Mouse (Mus musculus) forebrain, embryonic 11.5 days (tissue): ENCODE measurements around the gene Decr2. TPM values are rescaled to one million over a fixed set of nuclear protein-coding genes. Genes with fewer than 3 reads are reported as not detected.

Source experiments
- ATAC-seq: fragments of 200-750 bp; cut with Nextera tagmentation; replicated peaks from 2 replicates; pipeline ENCODE4 v1.8.0; 2017; ENCODE audit warnings: moderate TSS enrichment; ENCODE audit not compliant: low FRiP score
- DNase-seq: peaks from one replicate; pipeline ENCODE4 v3.0.0-alpha.2; 2017; ENCODE audit warnings: low spot score
- H3K27ac ChIP-seq: fragments of 300-500 bp; sonication (generic); 2 replicates; pipeline ENCODE4 v1.5.1; 2014; ENCODE audit warnings: low read depth, low read length
- H3K27me3 ChIP-seq: fragments of 300-500 bp; sonication (generic); 2 replicates; pipeline ENCODE4 v1.6.1; 2014; ENCODE audit warnings: mild to moderate bottlenecking, low read length, mixed read lengths; ENCODE audit not compliant: control insufficient read depth, insufficient read depth
- H3K36me3 ChIP-seq: fragments of 300-500 bp; sonication (generic); 2 replicates; pipeline ENCODE4 v1.6.1; 2014; ENCODE audit warnings: mild to moderate bottlenecking, low read length, moderate library complexity, mixed read lengths; ENCODE audit not compliant: control insufficient read depth, insufficient read depth
- H3K4me1 ChIP-seq: fragments of 300-500 bp; sonication (generic); replicated peaks from 2 replicates; pipeline ENCODE4 v1.6.1; 2014; ENCODE audit warnings: low read length, mixed read lengths; ENCODE audit not compliant: control insufficient read depth, insufficient read depth
- H3K4me2 ChIP-seq: fragments of 300-500 bp; sonication (generic); 2 replicates; pipeline ENCODE4 v1.6.1; 2014; ENCODE audit warnings: low read depth, mild to moderate bottlenecking, low read length, moderate library complexity, mixed read lengths; ENCODE audit not compliant: severe bottlenecking
- H3K4me3 ChIP-seq: fragments of 300-500 bp; sonication (generic); 2 replicates; pipeline ENCODE4 v1.5.1; 2014; ENCODE audit warnings: low read depth, low read length
- H3K9ac ChIP-seq: fragments of 300-500 bp; sonication (generic); 2 replicates; pipeline ENCODE4 v1.6.1; 2014; ENCODE audit warnings: low read length
- H3K9me3 ChIP-seq: fragments of 300-500 bp; sonication (generic); 2 replicates; pipeline ENCODE4 v1.6.1; 2016; ENCODE audit warnings: low read length, mixed read lengths; ENCODE audit not compliant: control insufficient read depth
- WGBS: fragments of 180-500 bp; shearing (Covaris S2); extraction: QIAGEN DNeasy Blood & Tissue Kit; methylation state at CpG from one replicate; pipeline ENCODE4 v1.1.7; 2014; 5-methylcytosine and 5-hydroxymethylcytosine counted together
- polyA plus RNA-seq: library from polyadenylated mRNA; unstranded; fragments of >200 nt; fragmentation: Nextera tagmentation; extraction: Ambion mirVana; gene quantifications from 2 replicates; pipeline ENCODE4 v1.2.1, GENCODE M21; 2014

The Decr2 gene
- polyA plus RNA-seq = 22.5 and 24.6 TPM in 2 replicates

GRCm38 (mm10) chr17:26089905-26090632, at the start of gene Decr2:
Decr2 (minus strand) TSS chr17:26090337.
- H3K4me2 ChIP-seq = peak within 1 kb of the TSS; percentile 88
- H3K4me1 ChIP-seq = 0 out of 2 replicates have a peak, but pooled peaks cover 4% of the 10 kb centered on the region
- peak; percentile 92 for DNase-seq
- H3K27ac ChIP-seq = no peak within 1 kb of the TSS
- no peaks in the 10 kb centered on the region; the same call in 1 of the 2 replicates for H3K36me3 ChIP-seq
- WGBS = 3% methylated on average over 32 of the region's 32 CpGs
- peak within 1 kb of the TSS; percentile 70 for H3K9ac ChIP-seq
- H3K4me3 ChIP-seq = peak within 1 kb of the TSS; percentile 43
- H3K27me3 ChIP-seq = no peaks in the 10 kb centered on the region
- peak; percentile 87; the same call in 1 of the 2 replicates for ATAC-seq
- H3K9me3 ChIP-seq = no peaks in the 10 kb centered on the region; the same call in 1 of the 2 replicates

GRCm38 (mm10) chr17:26138901-26139381, 48.8 kb upstream of the Decr2 start:
- Histone ChIP-seq H3K9me3 (no peaks in the 10 kb centered on the region), H3K9ac (peak overlapping the region; percentile 94), H3K4me2 (peak overlapping the region; percentile 94), H3K4me3 (peak overlapping the region; percentile 98), H3K4me1 (peaks cover 4% of the 10 kb centered on the region; the same call in 1 of the 2 replicates), H3K36me3 (0 out of 2 replicates have a peak, but pooled peaks cover 2% of the 10 kb centered on the region), H3K27me3 (no peaks in the 10 kb centered on the region), H3K27ac (peak overlapping the region; percentile 82)
- WGBS = under 1% methylated on average over 57 of the region's 58 CpGs
- DNase-seq (peak; percentile 77), ATAC-seq (peak; percentile 68)

GRCm38 (mm10) chr17:26138239-26138836, 48.2 kb upstream of the Decr2 start, which contains the start of gene Axin1:
Axin1 (plus strand) TSS chr17:26138688.
- Histone ChIP-seq H3K27me3 (no peaks in the 10 kb centered on the region), H3K36me3 (no peaks in the 10 kb centered on the region), H3K4me2 (peak within 1 kb of the TSS; percentile 94), H3K9me3 (no peaks in the 10 kb centered on the region), H3K27ac (peak within 1 kb of the TSS; percentile 82), H3K4me3 (peak within 1 kb of the TSS; percentile 98), H3K4me1 (peaks cover 4% of the 10 kb centered on the region; the same call in 1 of the 2 replicates), H3K9ac (peak within 1 kb of the TSS; percentile 94)
- WGBS = under 1% methylated on average over 39 of the region's 42 CpGs
- DNase-seq (peak; percentile 99), ATAC-seq (peak; percentile 97)

GRCm38 (mm10) chr17:26137751-26138130, 47.6 kb upstream of the Decr2 start:
- H3K9me3 ChIP-seq = no peaks in the 10 kb centered on the region
- no peak for DNase-seq
- peak overlapping the region; percentile 57 for H3K9ac ChIP-seq
- H3K36me3 ChIP-seq = no peaks in the 10 kb centered on the region
- H3K4me1 ChIP-seq = peaks cover 4% of the 10 kb centered on the region; the same call in 1 of the 2 replicates
- no peaks in the 10 kb centered on the region for H3K27me3 ChIP-seq
- H3K27ac ChIP-seq = peak overlapping the region; percentile 82
- whole genome bisulfite sequencing = 68% methylated on average over 2 of the region's 2 CpGs
- peak overlapping the region; percentile 94 for H3K4me2 ChIP-seq
- H3K4me3 ChIP-seq = peak overlapping the region; percentile 98
- no peak for ATAC-seq

GRCm38 (mm10) chr17:26137106-26137750, 47.1 kb upstream of the Decr2 start:
- Histone ChIP-seq H3K27me3 (no peaks in the 10 kb centered on the region), H3K9me3 (no peaks in the 10 kb centered on the region), H3K4me3 (no peak overlapping the region), H3K27ac (no peak overlapping the region), H3K36me3 (no peaks in the 10 kb centered on the region), H3K9ac (no peak overlapping the region; the same call in 1 of the 2 replicates), H3K4me2 (no peak overlapping the region), H3K4me1 (peaks cover 4% of the 10 kb centered on the region; the same call in 1 of the 2 replicates)
- ATAC-seq = no peak
- WGBS = 92% methylated on average over 11 of the region's 11 CpGs
- no peak for DNase-seq

- no peak for ATAC-seq
- Histone ChIP-seq H3K9me3 (no peaks in the 10 kb centered on the region), H3K9ac (no peak overlapping the region), H3K4me2 (no peak overlapping the region), H3K36me3 (peaks cover 3% of the 10 kb centered on the region; the same call in 1 of the 2 replicates), H3K4me3 (peak overlapping the region; percentile 1; the same call in 1 of the 2 replicates), H3K4me1 (no peaks in the 10 kb centered on the region; the same call in 1 of the 2 replicates), H3K27ac (peak overlapping the region; percentile 37; the same call in 1 of the 2 replicates), H3K27me3 (no peaks in the 10 kb centered on the region)
- no peak for DNase-seq
- WGBS = 77% methylated on average over 18 of the region's 18 CpGs
These were observed 42.0 kb upstream of the Decr2 start for GRCm38 (mm10) chr17:26131856-26132853.

- ATAC-seq = peak; percentile 58; the same call in 1 of the 2 replicates
- H3K4me1 ChIP-seq = no peaks in the 10 kb centered on the region; the same call in 1 of the 2 replicates
- H3K4me2 ChIP-seq = no peak overlapping the region
- H3K9me3 ChIP-seq = no peaks in the 10 kb centered on the region
- no peak overlapping the region; the same call in 1 of the 2 replicates for H3K9ac ChIP-seq
- DNase-seq = no peak
- H3K27me3 ChIP-seq = no peaks in the 10 kb centered on the region
- no peak overlapping the region for H3K27ac ChIP-seq
- peak overlapping the region; percentile 1; the same call in 1 of the 2 replicates for H3K4me3 ChIP-seq
- WGBS = 80% methylated on average over 18 of the region's 18 CpGs
- peaks cover 3% of the 10 kb centered on the region; the same call in 1 of the 2 replicates for H3K36me3 ChIP-seq
These were observed 41.1 kb upstream of the Decr2 start for GRCm38 (mm10) chr17:26131062-26131732.
